Mouse (Mus musculus): ENCODE measurements around the gene Usp15.
A peak's percentile ranks its signal among the peaks of the same experiment; 100 is the strongest.

The Usp15 gene

DNA sequence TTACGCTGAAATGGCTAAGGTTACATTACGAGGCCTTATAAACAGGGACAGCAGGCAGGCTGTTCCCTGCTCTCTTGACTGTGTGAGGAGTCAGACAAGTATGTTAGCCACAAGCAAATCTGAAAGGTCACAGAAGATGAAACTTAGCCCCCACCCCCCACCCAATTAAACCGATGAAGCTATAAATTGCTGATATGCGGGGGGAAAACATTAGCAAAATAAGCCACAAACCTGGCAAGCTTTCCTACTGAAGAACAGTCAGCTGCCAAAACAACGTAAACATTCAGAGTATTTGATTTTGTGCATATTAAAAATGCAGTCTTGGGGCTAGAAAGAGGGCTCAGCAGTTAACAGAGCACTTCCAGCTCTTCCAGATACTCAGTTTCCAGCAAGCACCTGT lies 88.7 kb downstream of the Usp15 start:
- no peak for DNase-seq (ENCODE audit: low read depth)

DNA sequence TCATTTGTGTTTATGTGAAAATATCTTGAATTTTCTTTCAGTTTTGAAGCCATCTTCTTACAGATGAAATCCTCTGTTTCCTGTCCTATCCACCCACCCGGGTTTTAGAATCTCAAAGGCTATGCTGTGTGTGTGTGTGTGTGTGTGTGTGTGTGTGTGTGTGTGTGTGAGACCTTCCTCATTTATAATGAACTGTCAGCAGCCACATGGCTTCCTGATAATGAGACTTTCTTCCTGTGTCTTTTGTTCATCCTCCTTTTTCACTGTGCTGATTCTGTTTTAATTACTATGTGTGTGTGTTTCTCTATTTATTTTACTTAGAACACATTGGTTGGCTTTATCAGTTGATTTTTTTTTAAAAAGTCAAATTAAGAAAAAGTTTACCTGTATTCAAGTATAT lies 95.5 kb downstream of the Usp15 start:
- peak; percentile 46 for DNase-seq (ENCODE audit: low read depth)

DNA sequence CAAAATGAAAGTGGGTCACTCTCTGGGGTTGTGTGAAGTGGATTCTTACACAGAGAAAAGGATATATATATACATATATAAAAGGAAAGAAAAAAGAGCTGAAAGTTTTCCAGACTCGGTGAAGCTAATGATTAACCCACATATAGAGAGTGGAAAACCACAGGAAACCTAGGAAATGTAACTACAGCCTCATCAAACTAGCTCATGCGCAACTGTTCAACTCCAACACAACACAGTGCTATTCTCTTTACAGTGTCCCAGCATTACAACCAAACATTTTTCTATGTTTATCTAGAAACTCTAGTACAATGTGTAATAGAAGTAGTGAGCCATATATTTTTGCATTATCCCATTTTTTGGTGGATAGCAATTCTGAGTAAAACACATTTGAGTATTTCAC lies 96.2 kb downstream of the Usp15 start:
- no peak for DNase-seq (ENCODE audit: low read depth)

DNA sequence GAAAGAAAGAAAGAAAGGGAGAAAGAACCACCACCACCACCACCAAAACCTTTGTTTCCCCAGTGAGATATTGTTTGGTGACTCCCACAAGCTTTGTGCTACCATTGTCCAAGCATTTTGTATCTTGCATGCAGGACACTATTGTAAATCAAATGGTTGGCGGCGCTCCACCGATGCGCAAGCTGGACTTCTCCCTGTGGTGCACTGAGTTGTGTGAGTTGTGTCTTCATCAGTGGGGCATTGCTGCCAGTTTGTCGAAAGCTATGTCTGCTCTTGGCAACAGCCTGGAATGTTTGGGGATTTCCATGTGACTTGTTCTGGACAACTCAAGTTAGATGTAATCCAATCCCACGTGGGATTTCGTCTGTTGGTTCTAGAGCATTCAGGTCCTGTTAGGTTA lies 102.3 kb downstream of the Usp15 start:
- no peak for DNase-seq (ENCODE audit: low read depth)

DNA sequence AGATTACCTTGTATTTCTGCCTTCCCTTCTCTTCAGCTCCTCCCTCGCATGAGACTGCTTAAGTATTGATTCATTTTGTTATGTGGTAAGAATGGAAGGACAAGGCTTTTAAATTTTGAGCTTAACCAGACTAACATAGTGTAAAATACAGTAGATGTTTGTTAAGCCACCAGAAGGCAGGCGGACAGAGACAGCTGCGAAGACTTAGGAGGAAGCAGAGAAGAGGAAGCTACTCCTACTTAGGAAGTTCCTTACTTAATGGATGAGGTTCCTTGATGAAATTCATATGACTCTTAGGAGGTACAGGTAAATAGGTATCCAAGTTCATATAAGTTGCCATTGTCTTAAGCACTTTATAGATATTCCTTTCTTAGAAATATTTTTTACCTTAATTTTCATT lies 104.2 kb downstream of the Usp15 start:
- no peak for DNase-seq (ENCODE audit: low read depth)

DNA sequence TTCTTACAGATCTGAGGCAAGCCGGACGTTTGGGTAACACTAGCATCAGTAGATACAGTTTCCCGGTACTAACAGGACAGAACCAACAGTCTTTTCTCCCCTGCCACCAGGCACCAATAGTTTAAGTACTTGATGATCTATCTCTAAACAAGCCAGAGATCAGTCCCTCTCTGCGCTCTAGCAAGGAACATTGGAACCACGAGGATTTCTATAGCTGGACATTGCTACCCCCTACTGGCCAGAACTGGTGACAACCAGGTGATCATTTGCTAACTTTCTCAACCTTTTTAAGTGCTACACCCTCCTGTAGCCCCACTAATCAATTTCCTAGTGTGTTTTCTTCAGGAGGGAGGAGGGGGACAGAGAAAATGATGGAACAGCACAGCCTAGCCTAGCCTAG lies 105.1 kb downstream of the Usp15 start:
- peak; percentile 77 for DNase-seq (ENCODE audit: low read depth)

DNA sequence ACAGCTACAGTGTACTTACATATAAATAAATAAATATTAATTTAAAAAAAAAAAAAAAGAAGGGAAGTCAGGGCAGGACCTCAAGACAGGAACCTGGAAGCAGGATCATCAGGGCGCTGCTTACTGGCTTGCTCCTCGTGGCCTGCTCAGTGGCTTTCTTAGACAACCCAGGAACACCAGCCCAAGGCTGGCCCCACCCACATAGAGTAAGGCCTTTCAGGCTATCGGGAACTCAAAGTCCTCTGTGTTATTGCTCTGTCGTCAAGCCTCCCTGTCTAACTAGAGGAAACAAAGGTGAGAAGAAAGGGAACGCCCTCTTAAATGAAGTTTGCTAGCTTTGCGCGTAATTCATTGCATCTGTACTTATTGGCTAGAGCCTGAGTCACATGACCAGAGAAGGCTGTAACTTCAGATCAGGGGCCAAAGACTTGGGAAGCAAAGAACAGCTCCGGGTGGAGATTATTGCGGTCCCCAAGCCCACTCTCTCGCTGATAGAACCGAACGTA lies 107.3 kb downstream of the Usp15 start:
- DNase-seq (ENCODE audit: low read depth) = no peak

DNA sequence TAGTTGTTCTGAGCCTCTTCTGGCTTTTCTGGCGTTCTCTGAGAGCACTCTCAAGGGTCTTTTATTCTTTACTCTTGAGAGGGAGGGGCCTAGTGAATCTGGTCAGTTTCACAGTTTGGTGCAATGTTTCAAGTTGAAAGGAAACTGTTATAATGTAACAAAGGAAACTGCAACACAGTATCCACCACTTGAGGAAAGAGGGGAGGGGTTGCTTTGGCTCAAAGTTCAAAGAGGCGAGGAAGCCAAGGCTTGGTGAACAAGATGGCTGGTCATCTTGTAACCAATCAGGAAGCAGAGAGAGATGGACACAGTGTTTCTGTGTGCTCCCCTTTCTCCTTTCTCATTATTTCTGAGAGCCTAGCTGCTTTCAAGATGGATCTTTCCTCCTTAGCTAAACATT lies 109.9 kb downstream of the Usp15 start:
- DNase-seq (ENCODE audit: low read depth) = peak; percentile 40

DNA sequence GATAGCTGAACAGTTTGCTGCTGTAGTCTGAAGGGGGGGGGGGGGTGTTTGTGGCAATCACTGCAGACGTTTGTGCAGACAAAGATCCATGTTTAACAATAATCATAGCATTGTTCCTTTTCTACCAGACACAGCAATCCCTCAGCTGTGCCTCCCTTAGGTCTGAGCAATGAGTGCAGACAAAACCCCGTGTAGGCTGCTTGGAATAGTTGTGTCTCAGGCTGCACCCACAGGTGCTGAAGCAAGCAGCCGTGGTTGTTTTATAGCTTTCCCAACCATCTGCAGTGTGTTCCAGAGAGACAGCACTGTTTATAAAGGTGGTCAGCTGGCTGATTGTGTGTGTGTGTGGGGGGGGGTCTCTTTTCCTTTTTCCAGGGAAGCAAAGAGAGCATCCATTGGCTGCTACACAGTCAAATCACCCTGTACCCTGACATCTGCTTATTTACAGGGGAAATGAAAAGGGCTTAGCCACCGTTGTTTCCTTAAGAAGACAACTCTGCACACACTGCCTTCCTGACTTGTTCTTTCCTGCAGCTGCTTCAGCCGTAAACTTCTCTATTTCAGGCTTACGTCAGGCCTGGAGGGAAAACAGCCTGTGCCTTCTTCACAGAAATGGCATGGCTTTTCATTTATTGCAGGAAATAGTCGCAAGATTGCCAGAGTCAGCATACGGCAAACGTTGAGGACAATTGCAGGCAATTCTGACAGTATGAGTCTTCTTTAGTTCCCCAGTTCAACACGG lies 111.7 kb downstream of the Usp15 start:
- peak; percentile 36 for DNase-seq (ENCODE audit: low read depth)

DNA sequence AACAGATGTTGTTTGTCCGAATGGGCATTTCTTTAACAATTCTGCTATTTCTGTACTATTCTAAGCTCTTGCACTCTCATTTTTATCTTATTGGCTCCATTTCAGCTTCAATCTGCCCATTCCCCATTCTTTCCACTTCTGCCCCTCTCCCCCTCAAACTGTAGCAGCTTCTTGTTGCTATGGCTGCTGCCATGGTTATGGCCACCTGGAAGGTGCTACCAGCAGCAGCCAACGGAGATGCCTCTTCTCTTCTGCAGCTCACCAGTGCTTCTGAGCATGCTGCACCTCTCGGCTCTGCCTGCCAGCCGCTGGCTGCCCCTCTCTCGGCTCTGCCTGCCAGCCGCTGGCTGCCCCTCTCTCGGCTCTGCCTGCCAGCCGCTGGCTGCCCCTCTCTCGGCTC lies 112.5 kb downstream of the Usp15 start:
- DNase-seq (ENCODE audit: low read depth) = no peak

DNA sequence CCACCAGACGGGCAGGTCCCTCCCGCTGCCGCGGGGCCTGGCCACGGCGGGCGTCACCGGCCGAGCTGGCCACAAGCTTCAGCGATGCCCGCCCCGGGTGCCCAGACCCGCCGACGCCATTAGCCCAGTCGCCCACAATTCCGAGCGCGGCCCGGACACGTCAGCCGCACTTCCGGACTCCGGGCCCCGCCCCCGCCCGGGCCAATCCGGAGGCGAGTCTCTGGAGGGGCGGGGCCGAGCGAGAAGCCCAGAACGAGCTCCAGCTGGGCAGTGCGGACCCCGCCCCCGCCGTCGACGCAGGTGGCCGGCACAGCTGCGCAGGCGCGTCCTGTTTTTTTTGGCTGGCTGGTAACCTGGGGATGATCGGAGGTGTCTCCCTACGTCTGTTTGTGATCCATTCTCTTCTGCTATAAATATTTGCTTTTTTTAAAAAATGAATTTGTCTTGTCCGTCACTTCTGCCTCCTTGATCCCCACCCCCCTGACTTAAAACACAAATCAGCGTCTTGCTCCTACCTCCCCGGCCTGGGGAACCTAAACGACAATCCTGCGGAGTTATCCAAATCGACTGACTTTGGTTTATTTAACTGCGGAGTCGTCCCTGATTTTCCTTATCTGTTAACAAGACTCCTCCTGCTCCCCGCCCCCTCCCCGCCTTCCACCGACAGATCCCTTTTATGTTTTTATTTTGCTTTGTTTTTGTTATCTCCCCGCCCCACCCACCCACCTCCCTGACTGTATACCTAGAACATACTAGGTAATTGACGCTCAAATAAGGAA lies 120.4 kb downstream of the Usp15 start, which contains the start of gene Mon2:
Gene Mon2 (minus strand): TSS at position 261 of the 779 bp plus-strand sequence.
- peak; percentile 92 for DNase-seq (ENCODE audit: low read depth)

DNA sequence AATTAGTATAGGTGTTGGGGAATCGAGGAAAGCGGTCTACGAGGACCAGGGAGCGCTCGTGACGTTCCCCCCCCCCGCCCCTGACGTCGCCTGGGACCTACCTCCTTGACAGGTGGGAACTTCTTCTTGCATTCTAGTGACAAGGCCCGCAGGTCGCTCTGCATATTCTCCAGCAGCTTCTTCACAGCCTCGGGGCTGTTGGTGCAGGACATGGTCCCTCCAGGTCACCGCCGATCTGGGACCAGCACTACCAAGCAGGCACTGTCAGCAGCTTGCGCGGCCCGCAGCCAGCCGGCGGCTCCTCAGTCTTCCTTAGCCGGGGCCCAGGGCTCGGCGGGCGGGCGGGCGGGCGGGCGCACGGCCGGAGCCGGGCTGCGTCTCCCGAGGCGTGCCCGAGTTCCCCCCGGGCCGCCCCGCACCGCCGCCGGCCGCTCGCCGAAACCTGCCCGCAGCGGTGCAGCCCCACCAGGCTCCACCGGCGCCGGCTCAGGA lies 121.0 kb downstream of the Usp15 start:
- DNase-seq (ENCODE audit: low read depth) = no peak

DNA sequence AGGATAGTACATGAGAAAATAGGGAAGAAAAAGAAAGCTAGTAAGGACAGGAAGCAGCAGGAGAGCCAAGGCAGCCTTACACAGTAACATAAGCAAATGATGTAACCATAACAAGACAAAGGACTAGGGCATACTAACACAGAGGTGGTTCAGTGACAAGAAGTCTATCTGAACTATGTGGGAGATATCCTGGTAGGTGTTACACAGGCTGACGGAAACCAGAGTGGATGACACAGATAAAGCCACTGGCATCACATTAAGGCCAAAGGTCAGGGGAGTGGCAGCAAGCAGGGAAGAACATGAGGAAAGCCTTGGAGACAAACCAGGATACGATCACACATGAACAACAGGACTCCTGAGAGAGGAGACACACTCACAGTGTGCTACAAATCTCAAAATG lies 124.8 kb downstream of the Usp15 start:
- no peak for DNase-seq (ENCODE audit: low read depth)

DNA sequence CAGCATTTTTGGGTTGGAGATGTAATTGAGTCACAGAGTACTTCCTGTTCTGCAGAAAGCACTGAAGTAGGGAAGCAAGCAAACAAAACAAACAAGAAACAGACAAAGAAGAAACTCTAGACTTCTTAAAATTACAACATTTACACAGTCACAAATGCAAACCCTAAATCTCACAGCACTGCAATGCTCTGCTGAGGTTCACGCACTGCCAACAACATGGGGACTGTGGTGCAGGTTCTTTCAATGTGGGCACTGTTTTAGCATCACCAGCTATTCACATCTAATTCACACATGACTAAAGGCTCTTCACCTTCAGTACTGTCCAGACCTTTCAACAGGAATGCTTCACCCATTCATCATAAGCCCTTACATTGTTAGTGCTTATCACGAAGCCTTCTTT lies 133.8 kb downstream of the Usp15 start:
- no peak for DNase-seq (ENCODE audit: low read depth)

DNA sequence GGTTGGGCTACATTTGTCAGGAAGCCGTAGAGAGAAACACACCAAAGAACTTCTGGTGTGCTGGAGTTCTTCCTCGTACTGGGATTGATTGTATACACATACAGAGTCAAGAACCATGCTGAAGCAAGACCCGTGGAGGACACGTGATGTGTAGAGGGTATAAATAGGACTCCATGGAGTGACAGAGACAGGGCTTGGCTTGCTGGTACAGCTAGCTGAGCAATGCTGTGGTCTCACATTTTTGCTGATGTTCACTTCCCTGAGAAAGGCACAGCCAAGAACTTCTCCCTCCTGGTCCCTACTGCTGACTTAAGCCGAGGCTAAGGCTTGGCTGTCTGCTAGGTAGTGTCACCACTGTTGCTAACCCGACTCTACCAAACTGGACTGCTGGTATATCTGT lies 136.0 kb downstream of the Usp15 start:
- no peak for DNase-seq (ENCODE audit: low read depth)

DNA sequence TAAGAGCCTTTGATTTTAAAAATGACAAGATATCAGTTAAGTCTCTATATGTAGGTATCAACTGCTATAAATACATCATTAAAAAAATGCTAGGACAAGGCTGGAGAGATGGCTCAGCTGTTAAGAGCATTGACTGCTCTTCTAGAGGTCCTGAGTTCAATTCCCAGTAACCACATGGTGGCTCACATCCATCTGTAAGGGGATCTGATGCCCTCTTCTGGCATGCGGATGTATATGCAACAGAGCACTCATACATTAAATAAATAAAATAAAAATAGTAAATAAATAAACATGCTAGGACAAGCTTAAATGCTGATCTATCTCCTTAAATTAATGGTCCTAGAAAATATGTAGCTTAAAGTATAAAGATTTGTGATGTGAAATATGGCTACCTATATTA lies 139.7 kb downstream of the Usp15 start:
- DNase-seq (ENCODE audit: low read depth) = peak; percentile 42

DNA sequence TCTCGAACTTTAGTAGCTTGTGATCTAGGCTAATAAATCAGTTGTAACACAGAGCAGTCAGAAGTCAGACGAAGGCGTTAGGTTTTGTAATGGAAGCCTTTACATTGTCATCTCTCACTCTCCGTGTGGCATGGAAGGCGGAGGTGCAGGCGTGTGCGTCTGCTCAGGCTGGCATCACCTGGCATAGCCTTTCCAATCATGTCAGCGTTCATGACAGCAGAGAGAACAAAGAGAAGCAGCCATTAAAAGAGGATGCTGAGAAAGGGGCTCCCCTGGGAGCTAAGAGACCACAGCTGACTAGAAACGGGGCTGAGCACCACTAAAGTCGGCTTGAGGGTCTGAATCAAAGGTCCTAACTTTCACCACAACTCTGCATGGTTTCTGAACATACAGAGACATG lies 140.3 kb downstream of the Usp15 start:
- no peak for DNase-seq (ENCODE audit: low read depth)

DNA sequence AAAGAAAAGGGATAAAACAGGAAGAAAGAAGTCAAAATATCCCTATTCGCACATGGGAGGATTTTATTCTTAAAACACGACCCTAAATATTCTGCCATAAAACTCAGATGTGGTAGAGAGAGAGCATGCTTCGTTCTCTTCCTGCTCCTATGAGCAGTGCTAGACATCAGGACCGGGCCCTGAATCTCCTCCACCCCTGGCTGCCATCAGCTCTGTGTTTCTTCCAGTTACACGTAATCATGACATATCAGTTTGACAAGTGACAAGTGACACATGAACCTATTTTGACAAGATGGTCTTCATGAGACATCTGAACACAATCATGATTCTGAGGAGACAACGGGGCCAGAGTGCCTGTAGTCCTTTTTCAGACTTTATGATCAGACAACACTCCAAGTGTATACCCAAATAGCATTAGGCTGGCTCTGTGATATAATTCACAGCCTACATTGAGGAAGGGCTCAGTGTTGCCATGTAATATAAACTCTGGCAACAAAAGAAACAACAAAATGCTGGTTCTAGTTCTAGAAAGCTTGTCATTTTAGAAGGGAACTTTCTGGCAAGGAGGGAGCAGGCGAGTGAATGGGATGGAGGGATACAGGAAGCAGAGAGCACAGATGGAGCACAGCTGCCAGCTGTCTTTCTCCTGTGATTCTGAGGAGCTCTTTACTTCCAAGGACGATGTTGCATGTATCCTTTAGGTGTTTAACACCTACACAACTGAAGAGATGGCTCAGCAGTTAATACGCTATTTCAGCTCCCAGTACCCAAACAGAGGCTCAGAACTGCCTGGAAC lies 141.4 kb downstream of the Usp15 start:
- no peak for DNase-seq (ENCODE audit: low read depth)
